Mouse (Mus musculus): ENCODE measurements at regions not wholly inside any gene's neighbourhood (a gene's known extent, or its start where the extent isn't known, plus 50 kb on each side); places are given as distances from the start of the nearest gene placed in this dataset.

- H3K4me1 ChIP-seq (replicated peaks; ENCODE audit: control insufficient read depth, insufficient read depth, low read length), result no peaks in the 10 kb centered on the region
- no peak overlapping the region for H3K9ac ChIP-seq (ENCODE audit: low read length)
- H3K4me2 ChIP-seq (ENCODE audit: low read depth, low read length, severe bottlenecking), result no peak overlapping the region
- 81% methylated on average over 4 of the region's 4 CpGs for WGBS
- H3K4me3 ChIP-seq (ENCODE audit: low read depth, low read length), result no peak overlapping the region
- DNase-seq (ENCODE audit: low spot score) (no peak), ATAC-seq (replicated peaks; ENCODE audit: low FRiP score) (no peak)
- no peaks in the 10 kb centered on the region for H3K9me3 ChIP-seq (ENCODE audit: control insufficient read depth, low read length)
- no peak overlapping the region for H3K27ac ChIP-seq (ENCODE audit: low read depth, low read length)
- H3K36me3 ChIP-seq (ENCODE audit: control insufficient read depth, insufficient read depth, low read length), result no peaks in the 10 kb centered on the region
- no peaks in the 10 kb centered on the region for H3K27me3 ChIP-seq (ENCODE audit: control insufficient read depth, insufficient read depth, low read length)
Observed at GRCm38 (mm10) chr14:81254343-81254838, 1270.5 kb downstream of the Olfm4 start.

DNA sequence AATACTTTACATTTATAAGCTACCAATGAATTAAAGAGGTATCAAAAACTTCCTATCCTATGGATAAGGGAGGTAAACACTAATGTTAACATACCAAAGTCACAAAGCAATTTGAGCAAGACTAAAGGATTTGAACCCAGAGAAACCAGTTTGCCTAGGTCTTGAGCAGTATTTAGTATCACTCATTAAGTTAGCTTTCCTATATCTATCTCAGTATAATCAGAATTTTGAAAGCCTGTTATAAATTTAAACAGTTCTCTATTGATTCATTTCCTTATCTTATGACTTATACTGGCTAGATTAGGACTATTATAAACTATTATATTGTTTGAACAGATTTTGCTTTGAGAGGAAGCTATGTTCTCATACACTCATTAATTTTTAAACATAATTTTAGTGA is 1271.5 kb downstream of the Olfm4 start:
- no peak for ATAC-seq (replicated peaks; ENCODE audit: low FRiP score)

DNA sequence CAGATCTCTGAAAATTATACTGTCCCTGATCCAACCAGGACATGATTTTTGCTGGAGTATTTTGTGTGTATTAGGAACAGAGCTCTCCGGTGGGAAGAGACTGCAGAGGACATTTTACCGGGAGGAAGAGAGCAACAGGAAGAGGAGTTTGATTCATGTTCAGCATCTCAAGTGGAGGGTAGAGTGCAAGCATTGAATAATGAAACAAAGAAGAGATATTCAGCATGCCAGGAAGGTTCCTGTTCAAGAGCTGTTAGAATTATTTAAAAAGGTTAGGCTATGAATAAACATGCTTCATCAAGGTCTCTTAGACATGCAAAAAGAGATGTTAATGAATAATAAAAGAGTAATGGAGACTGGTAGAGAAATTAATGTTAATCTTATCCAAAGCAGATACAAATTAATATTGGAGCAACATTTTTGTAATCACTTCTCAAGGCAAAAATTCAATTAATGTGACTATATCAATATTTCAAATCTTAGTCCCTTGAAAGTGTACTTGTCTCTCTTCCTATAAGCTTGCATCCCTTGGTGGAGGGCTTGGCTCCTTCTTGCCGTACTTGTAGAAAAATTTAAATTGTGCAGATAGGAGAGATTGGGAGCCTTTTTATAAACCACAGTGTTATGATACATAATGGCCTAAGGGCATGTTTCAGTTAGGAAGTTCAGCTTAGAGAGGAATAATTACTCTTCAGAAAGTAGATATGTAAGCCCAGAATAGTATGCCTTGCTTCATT is 1283.9 kb downstream of the Olfm4 start:
- no peak overlapping the region for H3K4me3 ChIP-seq (ENCODE audit: low read depth, low read length)
- DNase-seq (ENCODE audit: low spot score), result no peak
- 80% methylated on average over 3 of the region's 3 CpGs for WGBS
- ATAC-seq (replicated peaks; ENCODE audit: low FRiP score), result no peak
- no peaks in the 10 kb centered on the region for H3K36me3 ChIP-seq (ENCODE audit: control insufficient read depth, insufficient read depth, low read length)
- no peak overlapping the region for H3K27ac ChIP-seq (ENCODE audit: low read depth, low read length)
- no peaks in the 10 kb centered on the region for H3K9me3 ChIP-seq (ENCODE audit: control insufficient read depth, low read length)
- no peak overlapping the region for H3K9ac ChIP-seq (ENCODE audit: low read length)
- no peaks in the 10 kb centered on the region for H3K27me3 ChIP-seq (ENCODE audit: control insufficient read depth, insufficient read depth, low read length)
- H3K4me2 ChIP-seq (ENCODE audit: low read depth, low read length, severe bottlenecking), result no peak overlapping the region
- no peaks in the 10 kb centered on the region for H3K4me1 ChIP-seq (replicated peaks; ENCODE audit: control insufficient read depth, insufficient read depth, low read length)

More for the DNA sequence above, 1271.5 kb downstream of the Olfm4 start:
- Histone ChIP-seq H3K4me2 (ENCODE audit: low read depth, low read length, severe bottlenecking) (no peak overlapping the region), H3K4me3 (ENCODE audit: low read depth, low read length) (no peak overlapping the region), H3K27ac (ENCODE audit: low read depth, low read length) (no peak overlapping the region), H3K4me1 (replicated peaks; ENCODE audit: control insufficient read depth, insufficient read depth, low read length) (no peaks in the 10 kb centered on the region), H3K27me3 (ENCODE audit: control insufficient read depth, insufficient read depth, low read length) (no peaks in the 10 kb centered on the region), H3K9ac (ENCODE audit: low read length) (no peak overlapping the region), H3K36me3 (ENCODE audit: control insufficient read depth, insufficient read depth, low read length) (no peaks in the 10 kb centered on the region), H3K9me3 (ENCODE audit: control insufficient read depth, low read length) (no peaks in the 10 kb centered on the region)
- no peak for DNase-seq (ENCODE audit: low spot score)

GRCm38 (mm10) chr14:81287489-81288025 is 1303.7 kb downstream of the Olfm4 start:
- Histone ChIP-seq H3K4me1 (replicated peaks; ENCODE audit: control insufficient read depth, insufficient read depth, low read length) (no peaks in the 10 kb centered on the region), H3K27ac (ENCODE audit: low read depth, low read length) (no peak overlapping the region), H3K4me2 (ENCODE audit: low read depth, low read length, severe bottlenecking) (no peak overlapping the region), H3K9me3 (ENCODE audit: control insufficient read depth, low read length) (no peaks in the 10 kb centered on the region), H3K27me3 (ENCODE audit: control insufficient read depth, insufficient read depth, low read length) (no peaks in the 10 kb centered on the region), H3K36me3 (ENCODE audit: control insufficient read depth, insufficient read depth, low read length) (no peaks in the 10 kb centered on the region), H3K9ac (ENCODE audit: low read length) (no peak overlapping the region), H3K4me3 (ENCODE audit: low read depth, low read length) (no peak overlapping the region)
- no peak for DNase-seq (ENCODE audit: low spot score)
- 86% methylated on average over 3 of the region's 3 CpGs for WGBS
- ATAC-seq (replicated peaks; ENCODE audit: low FRiP score), result no peak

DNA sequence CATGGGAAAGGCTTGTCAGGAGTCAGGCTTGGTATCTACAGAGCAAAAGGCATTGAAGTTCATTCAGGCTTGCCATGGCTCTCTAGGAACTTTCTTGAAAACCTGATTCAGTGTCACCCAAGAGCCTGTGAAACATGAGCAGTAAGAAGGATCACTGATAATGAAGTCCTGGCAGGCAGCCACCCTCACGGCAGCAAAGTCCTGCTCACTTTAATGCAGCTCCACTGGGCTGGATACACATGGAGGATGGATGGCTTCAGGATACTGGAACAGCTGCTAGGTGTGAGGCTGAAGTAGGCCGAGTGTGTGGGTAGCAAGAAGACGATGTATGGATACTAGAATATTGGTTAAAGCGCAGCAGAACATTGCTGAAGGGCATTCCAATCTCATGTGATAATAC is 1323.3 kb downstream of the Olfm4 start:
- no peak overlapping the region for H3K4me2 ChIP-seq (ENCODE audit: low read depth, low read length, severe bottlenecking)
- H3K9me3 ChIP-seq (ENCODE audit: control insufficient read depth, low read length), result no peaks in the 10 kb centered on the region
- H3K4me1 ChIP-seq (replicated peaks; ENCODE audit: control insufficient read depth, insufficient read depth, low read length), result no peaks in the 10 kb centered on the region
- no peak overlapping the region for H3K27ac ChIP-seq (ENCODE audit: low read depth, low read length)
- no peaks in the 10 kb centered on the region for H3K27me3 ChIP-seq (ENCODE audit: control insufficient read depth, insufficient read depth, low read length)
- H3K36me3 ChIP-seq (ENCODE audit: control insufficient read depth, insufficient read depth, low read length), result no peaks in the 10 kb centered on the region
- 60% methylated on average over 4 of the region's 4 CpGs for WGBS
- ATAC-seq (replicated peaks; ENCODE audit: low FRiP score), result peak; percentile 56
- peak; percentile 47 for DNase-seq (ENCODE audit: low spot score)
- no peak overlapping the region for H3K4me3 ChIP-seq (ENCODE audit: low read depth, low read length)
- no peak overlapping the region for H3K9ac ChIP-seq (ENCODE audit: low read length)

DNA sequence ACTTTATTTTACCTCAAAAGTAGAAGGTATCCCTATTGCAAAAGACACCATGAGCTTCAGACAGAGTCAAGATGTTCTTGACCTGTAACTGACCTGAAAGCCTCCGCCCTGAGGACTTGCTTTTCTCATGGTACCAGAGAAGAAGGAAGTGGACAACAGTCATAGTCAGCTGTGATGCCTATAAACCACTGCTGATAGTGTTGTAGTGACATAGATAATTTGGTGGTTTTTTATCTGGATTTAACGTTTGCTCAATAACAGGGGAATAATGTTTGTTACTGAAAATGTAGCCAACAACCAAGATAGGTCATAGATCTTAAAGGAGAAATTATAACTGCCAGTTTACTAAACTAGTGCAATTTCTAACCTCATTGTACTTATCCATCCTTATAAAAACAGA is 1357.2 kb downstream of the Olfm4 start:
- Histone ChIP-seq H3K27ac (ENCODE audit: low read depth, low read length) (no peak overlapping the region), H3K9me3 (ENCODE audit: control insufficient read depth, low read length) (no peaks in the 10 kb centered on the region), H3K4me3 (ENCODE audit: low read depth, low read length) (no peak overlapping the region), H3K9ac (ENCODE audit: low read length) (no peak overlapping the region), H3K4me1 (replicated peaks; ENCODE audit: control insufficient read depth, insufficient read depth, low read length) (no peaks in the 10 kb centered on the region), H3K36me3 (ENCODE audit: control insufficient read depth, insufficient read depth, low read length) (no peaks in the 10 kb centered on the region), H3K27me3 (ENCODE audit: control insufficient read depth, insufficient read depth, low read length) (no peaks in the 10 kb centered on the region), H3K4me2 (ENCODE audit: low read depth, low read length, severe bottlenecking) (no peak overlapping the region)
- WGBS, result 84% methylated on average over 2 of the region's 2 CpGs
- no peak for ATAC-seq (replicated peaks; ENCODE audit: low FRiP score)
- no peak for DNase-seq (ENCODE audit: low spot score)

DNA sequence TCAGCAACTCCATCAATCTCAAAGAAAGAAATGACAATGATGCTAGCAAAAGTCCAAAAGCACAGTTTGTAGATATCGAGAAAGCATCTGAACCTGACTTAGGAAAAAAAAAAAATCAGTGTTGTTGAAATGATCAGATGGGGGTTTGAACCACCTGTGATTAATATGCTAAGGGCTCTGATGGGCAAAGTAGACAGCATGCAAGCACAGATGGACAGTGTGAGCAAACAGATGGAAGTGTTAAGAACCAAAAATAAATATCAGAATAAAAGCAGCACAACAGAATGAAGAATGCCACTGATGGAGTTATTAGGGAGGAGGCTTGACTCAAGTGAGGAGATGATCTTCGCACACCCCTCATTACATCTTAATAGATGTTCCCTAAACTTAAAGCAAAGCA is 1403.7 kb downstream of the Olfm4 start:
- ATAC-seq (replicated peaks; ENCODE audit: low FRiP score) (no peak), DNase-seq (ENCODE audit: low spot score) (no peak)
- no peaks in the 10 kb centered on the region for H3K27me3 ChIP-seq (ENCODE audit: control insufficient read depth, insufficient read depth, low read length)
- no peak overlapping the region for H3K27ac ChIP-seq (ENCODE audit: low read depth, low read length)
- no peaks in the 10 kb centered on the region for H3K4me1 ChIP-seq (replicated peaks; ENCODE audit: control insufficient read depth, insufficient read depth, low read length)
- no peaks in the 10 kb centered on the region for H3K9me3 ChIP-seq (ENCODE audit: control insufficient read depth, low read length)
- 88% methylated on average over 2 of the region's 2 CpGs for WGBS
- H3K36me3 ChIP-seq (ENCODE audit: control insufficient read depth, insufficient read depth, low read length), result no peaks in the 10 kb centered on the region
- no peak overlapping the region for H3K4me3 ChIP-seq (ENCODE audit: low read depth, low read length)
- no peak overlapping the region for H3K9ac ChIP-seq (ENCODE audit: low read length)
- H3K4me2 ChIP-seq (ENCODE audit: low read depth, low read length, severe bottlenecking), result no peak overlapping the region

Measured in forebrain, embryonic 11.5 days (tissue).